29 mouse cellular contexts compared by ENCODE assay signal in the genomic region with DNA sequence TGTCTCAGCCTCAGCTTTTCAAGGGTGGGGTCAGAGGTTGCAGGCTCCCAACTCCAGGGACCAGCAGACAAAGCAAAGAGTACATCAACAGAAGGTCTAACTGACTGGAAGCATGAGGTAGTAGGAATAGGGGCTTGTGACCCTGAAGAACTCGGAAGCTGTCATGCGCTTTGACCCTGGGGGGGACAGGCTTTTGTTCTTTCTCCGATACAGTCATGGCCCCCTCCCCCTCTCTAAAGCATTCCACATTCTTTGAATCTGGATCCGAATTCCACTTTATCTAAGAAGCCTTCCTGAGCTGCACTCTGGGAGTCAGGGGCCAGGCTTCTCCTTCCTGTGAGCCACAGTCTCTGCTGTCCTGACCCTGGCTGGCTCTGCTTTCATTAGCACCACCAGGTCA. TPM values are rescaled to one million over a fixed set of nuclear protein-coding genes. Genes with fewer than 3 reads are reported as not detected.
DNase-seq lines count a peak whose midpoint lies in the region; ATAC-seq and TF ChIP-seq lines count a peak whose summit lies in the region.
"Had no signal": no experiment of that assay in that cellular context is flagged by ENCODE, and none has a peak within 500 bp of the region (broad histone marks: within the 10 kb centered on the region; RNA-seq: fewer than 3 reads in every experiment).

No protein-coding gene starts in this region.

- no peak for TF ChIP-seq EP300 in heart, postnatal 0 days (IDR thresholded peaks at IDR 0.05; ENCODE audit: low read depth)
- TF ChIP-seq EP300 in ES-Bruce4 (IDR thresholded peaks at IDR 0.05; ENCODE audit: insufficient read depth, low read depth, low read length): 0 out of 2 replicates have a peak, but pooled peaks have one; percentile 52

- H3K36me3 ChIP-seq in heart, embryonic 12.5 days: no peaks in the 10 kb centered on the region
- H3K36me3 ChIP-seq in heart, postnatal 0 days (replicated peaks; ENCODE audit: control insufficient read depth, insufficient read depth, low read length): no peaks in the 10 kb centered on the region
- no peaks in the 10 kb centered on the region for H3K36me3 ChIP-seq in ES-Bruce4 (ENCODE audit: control insufficient read depth, insufficient read depth, low read length, poor library complexity, severe bottlenecking)
- H3K36me3 ChIP-seq: embryonic facial prominence, embryonic 13.5 days; forebrain, embryonic 12.5 days; G1E; hindbrain, embryonic 12.5 days had no signal

- WGBS in heart, embryonic 12.5 days: 22% methylated on average over 4 of the region's 4 CpGs
- 35% methylated on average over 4 of the region's 4 CpGs for WGBS in heart, postnatal 0 days

- TF ChIP-seq POLR2A in ES-Bruce4 (IDR thresholded peaks at IDR 0.05; ENCODE audit: insufficient read depth, low read length): no peak

- H3K4me3 ChIP-seq in heart, embryonic 12.5 days: no peak overlapping the region
- no peak overlapping the region for H3K4me3 ChIP-seq in heart, postnatal 0 days (ENCODE audit: low read depth, low read length)
- H3K4me3 ChIP-seq in ES-Bruce4 (ENCODE audit: low read depth, low read length): no peak overlapping the region
- H3K4me3 ChIP-seq: embryonic facial prominence, embryonic 13.5 days; forebrain, embryonic 12.5 days; hindbrain, embryonic 12.5 days had no signal

- no peak for DNase-seq in heart, postnatal 25 days (ENCODE audit: low spot score)
- no peak for DNase-seq in heart, postnatal 0 days (ENCODE audit: low spot score)
- DNase-seq in heart, adult 9 months (ENCODE audit: low spot score in 2 of 2): no peak
- peak; percentile 87 for DNase-seq in R1 (ENCODE audit: low read depth, low spot score)
- no peak for DNase-seq in right cerebral cortex, adult 18-20 months
- DNase-seq in frontal cortex, postnatal 14 days (ENCODE audit: low spot score in 2 of 2): no peak
- DNase-seq: adrenal gland, postnatal 14 days; cerebellum, adult 18-20 months; cerebellum, adult 9-11 months; cerebellum, postnatal 36 days; gastrocnemius, postnatal 14 days; heart, postnatal 4 days; kidney, adult 9 months had no signal

- no peak overlapping the region for H3K9ac ChIP-seq in heart, embryonic 12.5 days
- no peak overlapping the region for H3K9ac ChIP-seq in heart, postnatal 0 days (replicated peaks; ENCODE audit: low read depth, low read length)
- H3K9ac ChIP-seq in ES-Bruce4 (ENCODE audit: low read depth, poor library complexity, severe bottlenecking): no peak overlapping the region
- H3K9ac ChIP-seq: embryonic facial prominence, embryonic 13.5 days; forebrain, embryonic 12.5 days; hindbrain, embryonic 12.5 days had no signal

- H3K27ac ChIP-seq in heart, embryonic 12.5 days (ENCODE audit: poor library complexity, severe bottlenecking): no peak overlapping the region
- no peak overlapping the region for H3K27ac ChIP-seq in heart, postnatal 0 days (ENCODE audit: low read depth)
- no peak overlapping the region for H3K27ac ChIP-seq in ES-Bruce4 (ENCODE audit: insufficient read depth, low read length)
- H3K27ac ChIP-seq: embryonic facial prominence, embryonic 13.5 days; forebrain, embryonic 12.5 days; hindbrain, embryonic 12.5 days had no signal

- intact Hi-C loops in heart, postnatal 25 days (cut with DNase I): no loop called here

- no peak overlapping the region for H3K4me2 ChIP-seq in heart, embryonic 12.5 days
- no peak overlapping the region for H3K4me2 ChIP-seq in heart, postnatal 0 days (ENCODE audit: low read depth, low read length)
- H3K4me2 ChIP-seq: embryonic facial prominence, embryonic 13.5 days; forebrain, embryonic 12.5 days; hindbrain, embryonic 12.5 days had no signal

- peak; percentile 46; the same call in 1 of the 2 replicates for ATAC-seq in heart, embryonic 12.5 days (ENCODE audit: insufficient number of reproducible peaks, low FRiP score)
- peak; percentile 39; the same call in 1 of the 2 replicates for ATAC-seq in heart, postnatal 0 days (ENCODE audit: insufficient read depth, low read depth)
- ATAC-seq: activated CD4-positive, CD25-positive, alpha-beta regulatory T cell, adult 4 months; forebrain, embryonic 16.5 days; hindbrain, embryonic 16.5 days; inflammation-experienced regulatory T-cells, adult 6 months; intestine, postnatal 0 days had no signal

- no peaks in the 10 kb centered on the region for H3K27me3 ChIP-seq in heart, embryonic 12.5 days (replicated peaks)
- H3K27me3 ChIP-seq in heart, postnatal 0 days (ENCODE audit: control insufficient read depth, insufficient read depth, low read length): no peaks in the 10 kb centered on the region
- no peaks in the 10 kb centered on the region for H3K27me3 ChIP-seq in ES-Bruce4 (ENCODE audit: control insufficient read depth, insufficient read depth, low read length, poor library complexity, severe bottlenecking)

- H3K4me1 ChIP-seq in heart, embryonic 12.5 days (replicated peaks): peaks cover 32% of the 10 kb centered on the region
- H3K4me1 ChIP-seq in heart, postnatal 0 days (ENCODE audit: control insufficient read depth, insufficient read depth): no peaks in the 10 kb centered on the region
- H3K4me1 ChIP-seq in ES-Bruce4 (ENCODE audit: control insufficient read depth, insufficient read depth, low read length): peaks cover 6% of the 10 kb centered on the region

- TF ChIP-seq CTCF in heart, postnatal 0 days (IDR thresholded peaks at IDR 0.05; ENCODE audit: low read depth): no peak
- TF ChIP-seq CTCF in ES-Bruce4 (IDR thresholded peaks at IDR 0.05; ENCODE audit: low read depth, low read length): no peak

- H3K9me3 ChIP-seq in heart, embryonic 12.5 days (replicated peaks): no peaks in the 10 kb centered on the region
- no peaks in the 10 kb centered on the region for H3K9me3 ChIP-seq in heart, postnatal 0 days (replicated peaks; ENCODE audit: control insufficient read depth, low read length)
- no peaks in the 10 kb centered on the region for H3K9me3 ChIP-seq in ES-Bruce4 (replicated peaks; ENCODE audit: control insufficient read depth, insufficient read depth, low read length, poor library complexity, severe bottlenecking)
- H3K9me3 ChIP-seq: embryonic facial prominence, embryonic 13.5 days; forebrain, embryonic 12.5 days; G1E; hindbrain, embryonic 12.5 days had no signal

RNA-seq across cellular contexts. Expression of a gene that starts 34.8 kb away (rescaled TPM):
- polyA plus RNA-seq in heart, embryonic 12.5 days (2016; fragmentation: Nextera tagmentation; extraction: Ambion mirVana): 0.77 and 1.6 TPM in 2 replicates
- 1 to 10 TPM; 1.5 to 1.6 TPM for total RNA-seq in heart, postnatal 25 days (2021)
- 6.5 and 21.2 TPM in 2 replicates for total RNA-seq in heart, postnatal 0 days (2014; rRNA removed; ENCODE audit: low replicate concordance)
- 2.7 and 2.8 TPM in 2 replicates for polyA plus RNA-seq in heart, postnatal 0 days (2015; fragmentation: Nextera tagmentation; extraction: Ambion mirVana)
- polyA plus RNA-seq in ES-Bruce4 (2011; ENCODE audit: insufficient read depth, insufficient read length, low read depth, missing spikeins): not detected in 2 replicates
- total RNA-seq: adrenal gland, adult 18-20 months; adrenal gland, postnatal 14 days; CH12.LX; G1E; gastrocnemius, adult 18-20 months; gastrocnemius, postnatal 14 days; granulocyte monocyte progenitor cell, adult 5-6 weeks had no signal
- polyA plus RNA-seq: activated CD4-positive, CD25-positive, alpha-beta regulatory T cell, adult 4 months; forebrain, embryonic 16.5 days; G1E; inflammation-experienced regulatory T-cells, adult 6 months; intestine, postnatal 0 days had no signal

RNA-seq across cellular contexts. Expression of a gene that starts 37.8 kb away (rescaled TPM):
- 22.7 and 24.1 TPM in 2 replicates for polyA plus RNA-seq in heart, embryonic 12.5 days (2016; fragmentation: Nextera tagmentation; extraction: Ambion mirVana)
- 1 to 10 TPM; 7.8 to 9.9 TPM for total RNA-seq in heart, postnatal 25 days (2021)
- 12.5 and 15.0 TPM in 2 replicates for total RNA-seq in heart, postnatal 0 days (2014; rRNA removed; ENCODE audit: low replicate concordance)
- polyA plus RNA-seq in heart, postnatal 0 days (2015; fragmentation: Nextera tagmentation; extraction: Ambion mirVana): 10.9 and 12.3 TPM in 2 replicates
- polyA plus RNA-seq in ES-Bruce4 (2011; ENCODE audit: insufficient read depth, insufficient read length, low read depth, missing spikeins): 0.70 TPM in 1 of 2 replicates, not detected in the other
- total RNA-seq: CH12.LX; G1E; granulocyte monocyte progenitor cell, adult 5-6 weeks had no signal
- polyA plus RNA-seq: activated CD4-positive, CD25-positive, alpha-beta regulatory T cell, adult 4 months; G1E; inflammation-experienced regulatory T-cells, adult 6 months had no signal

RNA-seq across cellular contexts. Expression of a gene that starts 52.1 kb away (rescaled TPM):
- not detected in 2 replicates for polyA plus RNA-seq in heart, embryonic 12.5 days (2016; fragmentation: Nextera tagmentation; extraction: Ambion mirVana)
- total RNA-seq in heart, postnatal 25 days (2021): not detected
- not detected in 2 replicates for total RNA-seq in heart, postnatal 0 days (2014; rRNA removed; ENCODE audit: low replicate concordance)
- polyA plus RNA-seq in heart, postnatal 0 days (2015; fragmentation: Nextera tagmentation; extraction: Ambion mirVana): not detected in 2 replicates
- polyA plus RNA-seq in ES-Bruce4 (2011; ENCODE audit: insufficient read depth, insufficient read length, low read depth, missing spikeins): not detected in 2 replicates
- total RNA-seq: adrenal gland, adult 18-20 months; adrenal gland, postnatal 14 days; CH12.LX; G1E; gastrocnemius, adult 18-20 months; gastrocnemius, postnatal 14 days; granulocyte monocyte progenitor cell, adult 5-6 weeks; heart, postnatal 4 days had no signal
- polyA plus RNA-seq: activated CD4-positive, CD25-positive, alpha-beta regulatory T cell, adult 4 months; embryonic facial prominence, embryonic 13.5 days; forebrain, embryonic 12.5 days; forebrain, embryonic 16.5 days; frontal cortex, adult 2 months; G1E; hindbrain, embryonic 12.5 days; hindbrain, embryonic 16.5 days; inflammation-experienced regulatory T-cells, adult 6 months; intestine, postnatal 0 days had no signal

RNA-seq across cellular contexts. Expression of a gene that starts 54.8 kb away (rescaled TPM):
- 53.7 and 54.9 TPM in 2 replicates for polyA plus RNA-seq in heart, embryonic 12.5 days (2016; fragmentation: Nextera tagmentation; extraction: Ambion mirVana)
- total RNA-seq in heart, postnatal 25 days (2021): 100 to 1,000 TPM; 115 to 122 TPM
- 106 and 118 TPM in 2 replicates for total RNA-seq in heart, postnatal 0 days (2014; rRNA removed; ENCODE audit: low replicate concordance)
- 67.9 and 75.7 TPM in 2 replicates for polyA plus RNA-seq in heart, postnatal 0 days (2015; fragmentation: Nextera tagmentation; extraction: Ambion mirVana)
- polyA plus RNA-seq in ES-Bruce4 (2011; ENCODE audit: insufficient read depth, insufficient read length, low read depth, missing spikeins): 11.9 and 13.3 TPM in 2 replicates
